Mouse (Mus musculus): ENCODE data around the gene Il1r1. TPM values are rescaled to one million over a fixed set of nuclear protein-coding genes. Genes with fewer than 3 reads are reported as not detected.

The Il1r1 gene
- total RNA-seq, 2 experiments from 2014 or later, result 7.5 to 7.9 TPM

GRCm38 (mm10) chr1:40355904-40356521 lies 131.1 kb downstream of the Il1r1 start:
- no peak for DNase-seq
- intact Hi-C loops (cut with DNase I), result no loop called here

GRCm38 (mm10) chr1:40357921-40358320 lies 133.0 kb downstream of the Il1r1 start:
- no peak for DNase-seq
- intact Hi-C loops (cut with DNase I), result no loop called here

- intact Hi-C loops (cut with DNase I), result no loop called here
- no peak for DNase-seq
Measured at GRCm38 (mm10) chr1:40358351-40358750, 133.5 kb downstream of the Il1r1 start.

- intact Hi-C loops (cut with DNase I), result no loop called here
- DNase-seq, result peak in 1 of 2 experiments; percentile 38
Measured at GRCm38 (mm10) chr1:40358771-40359181, 133.9 kb downstream of the Il1r1 start.

GRCm38 (mm10) chr1:40359731-40360130 lies 134.9 kb downstream of the Il1r1 start:
- intact Hi-C loops (cut with DNase I), result no loop called here
- DNase-seq, result no peak

GRCm38 (mm10) chr1:40360969-40361368 lies 136.1 kb downstream of the Il1r1 start:
- no peak for DNase-seq
- intact Hi-C loops (cut with DNase I), result no loop called here

- no peak for DNase-seq
- intact Hi-C loops (cut with DNase I), result no loop called here
Measured at GRCm38 (mm10) chr1:40361596-40361995, 136.7 kb downstream of the Il1r1 start.

GRCm38 (mm10) chr1:40362784-40363183 lies 137.9 kb downstream of the Il1r1 start:
- no peak for DNase-seq
- intact Hi-C loops (cut with DNase I), result no loop called here

Other genes with a start within 250 kb of the Il1r1 start
- gene Il1r2, start 151.0 kb upstream of the Il1r1 start, total RNA-seq (2021), result not detected
- 1 to 10 TPM; 5.5 to 7.0 TPM for gene Il1rl2, start 99.5 kb downstream of the Il1r1 start, total RNA-seq (2021)
- 1 to 10 TPM in 1 of 2 experiments, under 1 TPM in 1; 0.60 to 1.4 TPM for gene Il1rl1, start 204.5 kb downstream of the Il1r1 start, total RNA-seq (2021)
- 1 to 10 TPM; 1.7 to 1.9 TPM for gene Il18r1, start 240.5 kb downstream of the Il1r1 start, total RNA-seq (2021)